Mouse (Mus musculus) cerebellum, adult 2 months (tissue): ENCODE results near the gene Serpinf2. TPM values are rescaled to one million over a fixed set of nuclear protein-coding genes. Genes with fewer than 3 reads are reported as not detected.

Experiments
- DNase-seq, 2 experiments: peaks; one replicate each; pipeline ENCODE4 v3.0.0; 2021
- H3K27ac ChIP-seq: fragments of 200-500 bp; 2 replicates; pipeline ENCODE4 v1.5.1; 2012; ENCODE audit warnings: low read length, control low read depth, inconsistent platforms; ENCODE audit not compliant: insufficient read depth
- H3K27me3 ChIP-seq: fragments of 200-500 bp; 2 replicates; pipeline ENCODE4 v1.6.1; 2012; ENCODE audit warnings: inconsistent platforms, mild to moderate bottlenecking, low read length, moderate library complexity; ENCODE audit not compliant: control insufficient read depth, insufficient read depth
- H3K4me1 ChIP-seq: fragments of 200-500 bp; 2 replicates; pipeline ENCODE4 v1.6.1; 2011; ENCODE audit warnings: low read length; ENCODE audit not compliant: control insufficient read depth, insufficient read depth
- H3K4me3 ChIP-seq: fragments of 200-500 bp; replicated peaks from 2 replicates; pipeline ENCODE3; 2011; ENCODE audit warnings: mild to moderate bottlenecking, low read depth, low read length, control low read depth; ENCODE audit not compliant: insufficient read depth
- CTCF ChIP-seq: fragments of 200-500 bp; IDR thresholded peaks from 2 replicates; pipeline ENCODE4 v1.5.1; 2011; ENCODE audit warnings: low read depth, mild to moderate bottlenecking, control low read depth, low read length, moderate library complexity, borderline replicate concordance; ENCODE audit not compliant: insufficient read depth
- POLR2A ChIP-seq: fragments of 200-500 bp; IDR thresholded peaks from 2 replicates; pipeline ENCODE4 v1.6.1; 2011; ENCODE audit warnings: low read length, control low read depth, borderline replicate concordance; ENCODE audit not compliant: insufficient read depth
- WGBS: fragments of 180-500 bp; shearing (Covaris S2); methylation state at CpG from one replicate; pipeline ENCODE4 v1.1.7; 2018; 5-methylcytosine and 5-hydroxymethylcytosine counted together
- polyA plus RNA-seq: library from polyadenylated mRNA; depleted of rRNA; stranded (reverse); fragments of >200 nt; gene quantifications from 2 replicates; pipeline ENCODE4 v1.2.3, GENCODE M21; 2012

The Serpinf2 gene
- polyA plus RNA-seq, 1 experiment = 0.15 TPM

DNA sequence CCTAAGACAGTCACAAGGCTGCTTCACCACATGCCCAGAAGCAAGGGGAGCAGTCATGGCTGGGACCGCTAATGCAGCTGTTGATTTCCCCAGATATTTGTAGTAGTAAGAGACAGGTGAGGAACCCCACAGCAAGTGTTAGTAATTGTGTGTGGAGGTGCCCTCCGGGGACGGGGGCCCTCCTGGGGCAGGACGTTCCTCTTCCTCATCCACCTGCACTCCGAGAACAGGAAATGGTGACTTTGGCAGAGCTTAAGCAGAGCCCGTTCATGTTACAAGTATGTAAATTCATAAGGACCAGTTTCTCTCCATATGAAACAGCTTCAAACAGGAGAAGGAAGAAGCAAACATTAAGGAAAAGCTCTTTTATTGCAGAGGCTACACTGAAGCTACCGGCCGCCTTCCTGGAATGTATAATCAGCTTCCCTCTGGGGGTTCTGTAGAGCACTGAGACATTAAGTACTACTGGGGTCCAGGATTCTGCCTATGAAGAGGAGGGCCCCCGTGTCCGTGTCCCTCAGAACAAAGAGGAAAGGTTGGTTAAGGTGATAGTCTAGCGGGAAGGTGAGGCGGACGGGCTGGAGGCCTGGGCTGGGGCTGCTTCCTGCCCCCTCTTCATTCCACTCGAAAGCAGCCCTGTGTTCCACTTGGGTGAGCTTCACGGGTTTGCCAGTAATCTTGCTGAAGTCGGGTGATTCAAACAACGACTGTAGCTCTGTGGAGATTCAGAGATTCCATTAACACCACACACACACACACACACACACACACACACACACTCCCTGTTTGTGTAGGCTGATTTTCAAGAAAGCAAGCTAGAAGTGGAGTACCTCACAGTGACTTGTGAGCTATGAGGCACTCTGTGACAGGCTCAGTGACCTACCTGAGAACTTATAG lies 29.5 kb downstream of the Serpinf2 start:
- Histone ChIP-seq H3K4me1 (peaks cover under 1% of the 10 kb centered on the region; the same call in 1 of the 2 replicates), H3K4me3 (no peak overlapping the region), H3K27me3 (no peaks in the 10 kb centered on the region), H3K27ac (no peak overlapping the region)
- WGBS = 76% methylated on average over 17 of the region's 17 CpGs
- TF ChIP-seq CTCF (no peak), POLR2A (no peak)
- no peak for DNase-seq

DNA sequence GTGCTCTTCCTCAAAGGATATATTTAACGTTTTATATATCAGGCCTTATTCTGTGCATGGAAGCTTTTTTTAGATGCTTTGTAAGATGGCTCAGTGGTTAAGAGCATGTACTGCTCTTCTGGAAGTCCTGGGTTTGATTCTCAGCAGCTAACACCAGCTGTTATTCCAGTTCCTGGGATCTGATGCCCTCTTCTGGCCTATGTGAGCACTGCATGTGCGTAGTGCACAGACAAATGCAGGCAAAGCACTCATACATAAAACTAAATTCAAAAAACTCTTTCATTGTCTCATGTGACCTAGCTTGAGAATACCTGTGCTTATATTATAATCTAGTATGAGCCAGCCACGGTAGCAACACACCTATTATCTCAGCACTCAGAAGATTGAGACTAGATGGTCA lies 32.5 kb downstream of the Serpinf2 start:
- WGBS = 63% methylated on average over 3 of the region's 3 CpGs
- DNase-seq = peak; percentile 13 to 30

DNA sequence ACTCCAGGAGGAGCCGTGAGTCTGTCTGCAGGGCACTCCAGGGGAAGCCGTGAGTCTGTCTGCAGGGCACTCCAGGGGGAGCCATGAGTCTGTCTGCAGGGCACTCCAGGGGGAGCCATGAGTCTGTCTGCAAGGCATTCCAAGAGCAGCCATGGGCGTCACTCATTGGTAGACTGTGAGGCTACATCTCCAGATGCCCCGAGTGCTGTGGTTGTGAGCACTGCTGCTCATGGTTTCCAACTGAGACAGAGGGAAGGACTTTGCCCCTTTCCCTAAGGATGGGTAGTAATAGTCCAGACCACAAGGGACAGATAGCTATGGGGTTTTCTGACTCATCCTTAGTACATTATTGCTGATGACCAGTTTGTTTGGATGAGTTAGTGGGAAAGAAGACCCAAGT lies 33.3 kb downstream of the Serpinf2 start:
- Histone ChIP-seq H3K4me1 (peaks cover 6% of the 10 kb centered on the region; the same call in 1 of the 2 replicates), H3K4me3 (no peak overlapping the region), H3K27me3 (no peaks in the 10 kb centered on the region), H3K27ac (no peak overlapping the region)
- 65% methylated on average over 4 of the region's 4 CpGs for WGBS
- DNase-seq = no peak
- TF ChIP-seq CTCF (no peak), POLR2A (no peak)

More for the DNA sequence above, 32.5 kb downstream of the Serpinf2 start:
- H3K27ac ChIP-seq = no peak overlapping the region
- TF ChIP-seq CTCF (peak; percentile 39), POLR2A (no peak)
- H3K4me3 ChIP-seq = no peak overlapping the region
- H3K27me3 ChIP-seq = no peaks in the 10 kb centered on the region
- peaks cover 6% of the 10 kb centered on the region; the same call in 1 of the 2 replicates for H3K4me1 ChIP-seq

DNA sequence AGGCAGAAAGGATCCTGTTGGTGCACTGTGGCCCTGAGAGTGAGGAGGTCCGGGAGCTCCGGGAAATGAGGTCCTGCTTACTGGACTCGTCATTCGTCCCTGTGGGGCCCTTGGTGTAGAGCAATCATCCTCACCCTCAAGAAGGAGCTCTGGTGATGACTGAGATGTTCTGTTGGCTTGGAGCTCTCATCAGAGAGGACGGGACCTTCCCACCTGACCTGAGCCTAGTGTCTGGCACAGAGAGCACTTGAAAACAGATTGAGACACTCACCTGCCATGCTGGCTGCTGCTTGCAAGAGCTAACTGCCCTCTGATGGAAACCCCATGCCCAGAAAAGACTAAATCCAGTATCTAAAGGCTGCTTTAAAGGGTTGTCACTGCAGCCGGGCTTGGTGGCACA lies 34.6 kb downstream of the Serpinf2 start:
- no peak overlapping the region for H3K4me3 ChIP-seq
- H3K27ac ChIP-seq = no peak overlapping the region; the same call in 1 of the 2 replicates
- TF ChIP-seq POLR2A = no peak
- no peak for TF ChIP-seq CTCF
- H3K4me1 ChIP-seq = peaks cover 11% of the 10 kb centered on the region
- H3K27me3 ChIP-seq = no peaks in the 10 kb centered on the region
- peak; percentile 29 to 41 for DNase-seq
- 45% methylated on average over 6 of the region's 6 CpGs for WGBS

DNA sequence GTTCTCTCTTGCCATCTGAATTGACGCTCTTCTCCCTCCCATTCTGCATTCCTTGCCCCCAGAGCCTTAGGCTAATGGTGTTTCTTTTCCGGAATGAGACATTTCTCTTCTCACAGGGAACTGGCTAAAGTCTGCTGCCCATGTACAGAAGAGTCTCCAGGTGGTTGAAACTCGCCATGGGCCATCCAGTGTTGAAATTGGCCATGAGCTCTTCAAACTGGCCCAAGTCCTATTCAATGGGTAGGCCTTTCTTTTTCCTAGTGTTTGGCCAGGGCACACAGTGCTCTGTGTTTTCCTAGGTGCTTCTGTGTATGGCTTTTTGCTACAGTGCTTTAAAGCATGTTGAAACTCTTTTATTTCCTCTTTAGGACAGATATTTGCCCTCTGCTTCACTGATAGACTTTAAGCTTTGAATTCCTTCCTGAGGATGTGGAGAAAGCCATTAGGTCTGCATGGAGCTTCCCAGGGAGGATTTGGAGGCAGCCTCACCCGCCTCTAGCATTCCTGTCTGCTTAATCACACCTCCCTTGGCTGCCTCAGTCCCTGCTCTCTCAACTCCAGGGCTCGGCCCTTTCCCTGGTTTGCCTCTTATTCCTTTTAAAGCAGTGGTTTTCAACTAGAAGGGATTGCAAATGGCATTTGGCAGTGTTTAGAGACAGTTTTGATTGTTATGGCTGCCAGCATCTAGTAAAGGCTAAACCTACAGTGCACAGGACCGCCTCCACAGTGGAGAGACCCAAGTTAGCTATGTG lies 35.9 kb downstream of the Serpinf2 start:
- Histone ChIP-seq H3K4me3 (no peak overlapping the region), H3K27me3 (no peaks in the 10 kb centered on the region), H3K4me1 (peaks cover 15% of the 10 kb centered on the region), H3K27ac (no peak overlapping the region)
- WGBS = 86% methylated on average over 6 of the region's 6 CpGs
- TF ChIP-seq POLR2A (no peak), CTCF (no peak)
- DNase-seq = no peak

DNA sequence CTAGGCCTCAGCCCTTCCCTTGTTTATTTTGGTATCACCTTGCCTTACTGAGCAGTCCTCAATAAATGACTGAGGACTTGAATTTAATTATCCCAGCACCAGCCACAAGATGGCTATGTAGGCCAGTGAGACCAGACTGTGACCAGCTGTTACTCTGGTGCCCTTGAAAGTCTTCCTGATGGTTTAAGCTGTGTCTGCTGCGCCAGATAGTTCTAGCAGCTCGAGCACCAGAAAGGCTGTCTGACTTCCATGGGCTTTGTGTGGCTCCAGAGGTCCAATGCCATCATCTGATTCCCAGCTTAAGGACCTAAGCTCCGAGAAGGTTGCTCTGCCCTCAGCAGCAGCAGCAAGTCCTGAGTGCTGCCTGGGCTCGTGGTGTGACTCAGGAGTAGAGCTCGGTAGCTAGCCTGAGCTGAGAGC lies 37.1 kb downstream of the Serpinf2 start:
- 54% methylated on average over 5 of the region's 5 CpGs for WGBS
- Histone ChIP-seq H3K4me1 (peaks cover 15% of the 10 kb centered on the region), H3K27me3 (no peaks in the 10 kb centered on the region), H3K27ac (no peak overlapping the region), H3K4me3 (no peak overlapping the region)
- peak; percentile 23 to 58 for DNase-seq
- TF ChIP-seq POLR2A (no peak), CTCF (peak; percentile 58; the same call in 1 of the 2 replicates)

DNA sequence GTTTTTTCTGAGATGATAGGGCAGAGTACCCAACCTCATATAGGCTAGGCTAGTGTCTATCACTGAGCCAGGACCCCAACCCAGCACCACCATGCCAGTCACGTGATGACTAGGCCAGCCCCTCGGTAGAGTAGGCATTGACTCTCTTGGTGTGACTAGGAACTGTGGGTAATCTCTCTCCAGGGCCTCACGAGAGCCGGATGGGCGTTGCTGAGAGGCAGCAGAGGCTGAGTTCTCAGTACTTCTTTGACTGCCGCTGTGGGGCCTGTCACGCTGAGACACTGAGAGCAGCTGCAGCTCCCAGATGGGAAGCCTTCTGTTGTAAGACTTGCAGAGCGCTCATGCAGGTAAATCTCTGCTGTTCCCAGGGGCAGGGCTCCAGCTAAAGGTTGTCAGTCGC lies 39.3 kb downstream of the Serpinf2 start:
- TF ChIP-seq POLR2A = no peak
- no peak for TF ChIP-seq CTCF
- Histone ChIP-seq H3K4me3 (no peak overlapping the region), H3K4me1 (peaks cover 15% of the 10 kb centered on the region), H3K27ac (no peak overlapping the region), H3K27me3 (no peaks in the 10 kb centered on the region)
- 32% methylated on average over 9 of the region's 9 CpGs for WGBS
- peak; percentile 34 to 43 for DNase-seq
